Mouse (Mus musculus) myocyte (in vitro differentiated cells): Measurements from ENCODE around the gene Tdp1.

Source experiments
- POLR2A ChIP-seq: IDR thresholded peaks from one replicate; pipeline ENCODE4 v1.6.1; 2011; ENCODE audit warnings: low read depth, mild to moderate bottlenecking, control low read depth, moderate library complexity; ENCODE audit not compliant: insufficient read length
- TCF3 ChIP-seq: IDR thresholded peaks from one replicate; pipeline ENCODE4 v1.6.1; 2011; ENCODE audit warnings: low read depth, control low read depth; ENCODE audit not compliant: insufficient read length

GRCm38 (mm10) chr12:99883713-99884105 is 608 bp upstream of the Tdp1 start:
- no peak for TF ChIP-seq POLR2A
- TF ChIP-seq TCF3, result no peak
